20 mouse cellular contexts compared by ENCODE assay signal in the genomic region with DNA sequence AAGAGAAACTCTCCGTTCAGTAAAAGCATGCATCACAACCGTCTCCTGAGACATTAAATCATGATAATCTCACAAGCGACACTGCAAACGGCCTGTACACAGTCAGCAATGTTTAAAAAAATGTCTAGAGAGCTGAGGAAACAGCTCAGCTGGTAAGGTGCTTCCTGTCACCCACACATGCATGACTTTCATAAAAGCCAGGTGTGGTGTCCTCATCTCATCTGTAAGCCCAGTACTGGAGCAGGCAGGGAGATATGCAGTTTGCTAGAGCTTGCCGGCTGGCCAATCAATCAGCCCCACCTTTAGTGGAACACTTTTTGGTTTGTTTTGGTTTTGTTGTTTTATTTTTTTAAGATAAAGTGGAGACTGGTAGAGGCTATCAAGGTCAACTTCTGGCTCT. TPM values are rescaled to one million over a fixed set of nuclear protein-coding genes. Genes with fewer than 3 reads are reported as not detected.
DNase-seq lines count a peak whose midpoint lies in the region; ATAC-seq lines count a peak whose summit lies in the region.
"Had no signal": no experiment of that assay in that cellular context is flagged by ENCODE, and none has a peak within 500 bp of the region (broad histone marks: within the 10 kb centered on the region; RNA-seq: fewer than 3 reads in every experiment).

No protein-coding gene starts in this region.

- peak; percentile 65 for DNase-seq in CD4-positive, CD25-positive, alpha-beta regulatory T cell, adult 2 months (ENCODE audit: low read depth, low spot score)
- peak; percentile 31 to 40 for DNase-seq in thymus, postnatal 10 days (ENCODE audit: low spot score in 2 of 2)
- no peak for DNase-seq in embryo, embryonic 10.5 days (ENCODE audit: low spot score)
- no peak for DNase-seq in right cerebral cortex, postnatal 4 days
- DNase-seq in forebrain, embryonic 14.5 days (ENCODE audit: low spot score): no peak
- DNase-seq in adrenal gland, postnatal 4 days (ENCODE audit: low spot score in 2 of 2): no peak
- DNase-seq: adrenal gland, postnatal 14 days; kidney, postnatal 14 days; right cerebral cortex, postnatal 14 days had no signal

- no peaks in the 10 kb centered on the region for H3K27me3 ChIP-seq in forebrain, embryonic 14.5 days (replicated peaks; ENCODE audit: control insufficient read depth, insufficient read depth, low read length)
- H3K27me3 ChIP-seq: embryonic facial prominence, embryonic 13.5 days; heart, embryonic 13.5 days had no signal

- H3K4me3 ChIP-seq in forebrain, embryonic 14.5 days (ENCODE audit: low read depth, low read length): no peak overlapping the region
- H3K4me3 ChIP-seq: embryonic facial prominence, embryonic 13.5 days; forebrain, embryonic 10.5 days; heart, embryonic 13.5 days; hindbrain, embryonic 10.5 days had no signal

- H3K27ac ChIP-seq in forebrain, embryonic 14.5 days (ENCODE audit: low read depth, low read length): no peak overlapping the region
- H3K27ac ChIP-seq: embryonic facial prominence, embryonic 13.5 days; forebrain, embryonic 10.5 days; heart, embryonic 13.5 days; hindbrain, embryonic 10.5 days had no signal

- WGBS in forebrain, embryonic 14.5 days: 91% methylated on average over 5 of the region's 5 CpGs

- H3K36me3 ChIP-seq in forebrain, embryonic 14.5 days (ENCODE audit: control insufficient read depth, insufficient read depth, low read length): peaks cover 9% of the 10 kb centered on the region

- H3K9me3 ChIP-seq in forebrain, embryonic 14.5 days (replicated peaks; ENCODE audit: control insufficient read depth, low read length): no peaks in the 10 kb centered on the region
- H3K9me3 ChIP-seq: embryonic facial prominence, embryonic 13.5 days; forebrain, embryonic 10.5 days; G1E; heart, embryonic 13.5 days; hindbrain, embryonic 10.5 days had no signal

- no peaks in the 10 kb centered on the region for H3K4me1 ChIP-seq in forebrain, embryonic 14.5 days (ENCODE audit: control insufficient read depth, insufficient read depth, low read length)
- H3K4me1 ChIP-seq: embryonic facial prominence, embryonic 13.5 days; forebrain, embryonic 10.5 days; hindbrain, embryonic 10.5 days had no signal

- H3K9ac ChIP-seq in forebrain, embryonic 14.5 days (ENCODE audit: low read length): no peak overlapping the region
- H3K9ac ChIP-seq: embryonic facial prominence, embryonic 13.5 days; heart, embryonic 13.5 days had no signal

- H3K4me2 ChIP-seq in forebrain, embryonic 14.5 days (ENCODE audit: low read length): no peak overlapping the region
- H3K4me2 ChIP-seq: embryonic facial prominence, embryonic 13.5 days; heart, embryonic 13.5 days; liver, embryonic 11.5 days; midbrain, embryonic 11.5 days had no signal

- ATAC-seq in activated CD4-positive, CD25-positive, alpha-beta regulatory T cell, adult 4 months: peak; percentile 76
- ATAC-seq in megakaryocyte progenitor cell, adult 5-6 weeks (replicated peaks; ENCODE audit: poor library complexity): peak; percentile 61
- ATAC-seq in forebrain, embryonic 14.5 days: no peak
- ATAC-seq: intestine, embryonic 16.5 days; lung, postnatal 0 days had no signal

RNA-seq across cellular contexts. Expression of a gene that starts 27.9 kb away (rescaled TPM):
- polyA plus RNA-seq in activated CD4-positive, CD25-positive, alpha-beta regulatory T cell, adult 4 months (2017; shearing (Covaris generic)): 10 to 100 TPM; 21.3 to 22.3 TPM
- total RNA-seq in megakaryocyte progenitor cell, adult 5-6 weeks (2015): 15.7 and 17.2 TPM in 2 replicates
- total RNA-seq in megakaryocyte progenitor cell, adult 5-6 weeks (2017): 25.6 and 38.0 TPM in 2 replicates
- 7.1 and 7.2 TPM in 2 replicates for polyA plus RNA-seq in forebrain, embryonic 14.5 days (2014; fragmentation: Nextera tagmentation; extraction: Ambion mirVana)
- total RNA-seq in adrenal gland, postnatal 4 days (2021): 10 to 100 TPM; 45.7 to 48.6 TPM

Comparison
In these comparisons a context has a peak if more than half of its experiments do, and no peak if none do; other contexts are left out.
1. DNase-seq: peak in CD4-positive, CD25-positive, alpha-beta regulatory T cell, adult 2 months (single experiment) and thymus, postnatal 10 days (2 of 2); none in embryo, embryonic 10.5 days (single experiment), right cerebral cortex, postnatal 4 days (single experiment), forebrain, embryonic 14.5 days (single experiment) and adrenal gland, postnatal 4 days (0 of 2).